Mouse (Mus musculus): ENCODE measurements around the gene Bhlhe41. TPM values are rescaled to one million over a fixed set of nuclear protein-coding genes. Genes with fewer than 3 reads are reported as not detected.

The Bhlhe41 gene
- polyA plus RNA-seq, 1 experiment from 2014 or later = 1.1 TPM

- H3K27ac ChIP-seq (ENCODE audit: low read depth) = no peak overlapping the region
- no peaks in the 10 kb centered on the region; the same call in 1 of the 2 replicates for H3K9me3 ChIP-seq (ENCODE audit: control insufficient read depth, low read length)
- peaks cover 12% of the 10 kb centered on the region; the same call in 1 of the 2 replicates for H3K36me3 ChIP-seq (ENCODE audit: control insufficient read depth, insufficient read depth, low read length)
- no peaks in the 10 kb centered on the region for H3K4me1 ChIP-seq (replicated peaks; ENCODE audit: control insufficient read depth, insufficient read depth, low read length)
- no peak overlapping the region for H3K4me2 ChIP-seq (ENCODE audit: low read length)
- ATAC-seq (replicated peaks; ENCODE audit: low FRiP score, low TSS enrichment, low read depth) = no peak
- no peaks in the 10 kb centered on the region for H3K27me3 ChIP-seq (replicated peaks; ENCODE audit: control insufficient read depth, insufficient read depth, low read length)
- H3K9ac ChIP-seq (ENCODE audit: low read length) = no peak overlapping the region
- DNase-seq (ENCODE audit: low spot score) = no peak
- H3K4me3 ChIP-seq (ENCODE audit: low read depth, low read length) = no peak overlapping the region
- 84% methylated on average over 5 of the region's 5 CpGs for WGBS
Measured at GRCm38 (mm10) chr6:145822218-145822617, 43.1 kb downstream of the Bhlhe41 start.

DNA sequence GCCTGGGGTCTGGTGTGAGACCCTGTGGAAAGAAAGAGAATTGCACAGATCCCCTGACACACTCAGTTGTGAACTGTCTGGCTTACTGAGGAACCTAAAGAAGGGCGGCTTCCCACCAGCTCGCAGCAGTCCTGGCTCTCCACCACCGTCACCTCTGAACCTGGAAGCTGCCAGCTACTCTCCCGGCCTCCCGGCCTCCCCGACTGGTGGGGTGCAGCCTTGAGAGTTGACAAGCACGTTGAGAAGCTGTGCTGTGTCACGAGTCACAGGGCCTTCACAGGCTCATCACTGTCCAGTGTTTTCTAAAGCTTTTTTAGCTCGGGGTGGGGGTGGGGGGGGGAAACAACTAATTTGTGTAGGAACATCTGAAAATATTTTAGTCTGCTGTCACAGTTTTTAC, 46.2 kb downstream of the Bhlhe41 start:
- no peak overlapping the region for H3K9ac ChIP-seq (ENCODE audit: low read length)
- H3K27me3 ChIP-seq (replicated peaks; ENCODE audit: control insufficient read depth, insufficient read depth, low read length) = no peaks in the 10 kb centered on the region
- DNase-seq (ENCODE audit: low spot score) (no peak), ATAC-seq (replicated peaks; ENCODE audit: low FRiP score, low TSS enrichment, low read depth) (no peak)
- no peak overlapping the region for H3K27ac ChIP-seq (ENCODE audit: low read depth)
- 83% methylated on average over 9 of the region's 9 CpGs for WGBS
- no peak overlapping the region for H3K4me3 ChIP-seq (ENCODE audit: low read depth, low read length)
- H3K4me2 ChIP-seq (ENCODE audit: low read length) = no peak overlapping the region
- H3K36me3 ChIP-seq (ENCODE audit: control insufficient read depth, insufficient read depth, low read length) = peaks cover 30% of the 10 kb centered on the region; the same call in 1 of the 2 replicates
- H3K4me1 ChIP-seq (replicated peaks; ENCODE audit: control insufficient read depth, insufficient read depth, low read length) = 0 out of 2 replicates have a peak, but pooled peaks cover 3% of the 10 kb centered on the region
- H3K9me3 ChIP-seq (ENCODE audit: control insufficient read depth, low read length) = no peaks in the 10 kb centered on the region

GRCm38 (mm10) chr6:145815200-145815599, 50.2 kb downstream of the Bhlhe41 start:
- Histone ChIP-seq H3K36me3 (ENCODE audit: control insufficient read depth, insufficient read depth, low read length) (peaks cover 36% of the 10 kb centered on the region; the same call in 1 of the 2 replicates), H3K4me3 (ENCODE audit: low read depth, low read length) (no peak overlapping the region), H3K4me2 (ENCODE audit: low read length) (no peak overlapping the region), H3K27ac (ENCODE audit: low read depth) (no peak overlapping the region), H3K4me1 (replicated peaks; ENCODE audit: control insufficient read depth, insufficient read depth, low read length) (0 out of 2 replicates have a peak, but pooled peaks cover 3% of the 10 kb centered on the region), H3K9ac (ENCODE audit: low read length) (no peak overlapping the region), H3K9me3 (ENCODE audit: control insufficient read depth, low read length) (no peaks in the 10 kb centered on the region), H3K27me3 (replicated peaks; ENCODE audit: control insufficient read depth, insufficient read depth, low read length) (no peaks in the 10 kb centered on the region)
- WGBS = 44% methylated on average over 15 of the region's 15 CpGs
- ATAC-seq (replicated peaks; ENCODE audit: low FRiP score, low TSS enrichment, low read depth) (no peak), DNase-seq (ENCODE audit: low spot score) (no peak)

DNA sequence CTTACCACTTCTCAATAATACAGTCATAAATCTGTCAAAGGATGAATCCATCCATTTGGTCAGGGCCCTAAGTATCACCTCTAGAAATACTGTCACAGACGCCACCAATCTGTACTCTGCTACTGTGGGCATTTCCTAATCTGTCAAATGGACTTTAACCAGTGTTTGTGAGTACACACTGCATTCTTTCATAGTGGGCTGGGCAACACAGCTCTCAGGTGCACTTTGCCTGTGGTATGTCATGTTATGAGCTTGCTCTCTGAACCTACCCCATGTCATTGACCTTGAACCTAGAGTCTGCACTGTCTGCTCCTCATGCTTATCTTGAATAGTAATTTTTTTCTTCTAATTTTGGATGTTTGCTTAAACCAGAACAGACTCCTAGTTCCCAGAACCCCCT, 54.2 kb downstream of the Bhlhe41 start:
- H3K27me3 ChIP-seq (replicated peaks; ENCODE audit: control insufficient read depth, insufficient read depth, low read length) = no peaks in the 10 kb centered on the region
- H3K4me1 ChIP-seq (replicated peaks; ENCODE audit: control insufficient read depth, insufficient read depth, low read length) = 0 out of 2 replicates have a peak, but pooled peaks cover 3% of the 10 kb centered on the region
- no peak overlapping the region for H3K4me3 ChIP-seq (ENCODE audit: low read depth, low read length)
- H3K27ac ChIP-seq (ENCODE audit: low read depth) = no peak overlapping the region
- H3K4me2 ChIP-seq (ENCODE audit: low read length) = no peak overlapping the region
- 81% methylated on average over 1 of the region's 1 CpGs for WGBS
- no peak for DNase-seq (ENCODE audit: low spot score)
- no peak for ATAC-seq (replicated peaks; ENCODE audit: low FRiP score, low TSS enrichment, low read depth)
- no peak overlapping the region for H3K9ac ChIP-seq (ENCODE audit: low read length)
- peaks cover 26% of the 10 kb centered on the region; the same call in 1 of the 2 replicates for H3K36me3 ChIP-seq (ENCODE audit: control insufficient read depth, insufficient read depth, low read length)
- no peaks in the 10 kb centered on the region for H3K9me3 ChIP-seq (ENCODE audit: control insufficient read depth, low read length)

GRCm38 (mm10) chr6:145810015-145810414, 55.3 kb downstream of the Bhlhe41 start:
- no peak overlapping the region for H3K4me3 ChIP-seq (ENCODE audit: low read depth, low read length)
- no peak overlapping the region for H3K9ac ChIP-seq (ENCODE audit: low read length)
- H3K27ac ChIP-seq (ENCODE audit: low read depth) = no peak overlapping the region
- H3K9me3 ChIP-seq (ENCODE audit: control insufficient read depth, low read length) = no peaks in the 10 kb centered on the region
- peaks cover 18% of the 10 kb centered on the region; the same call in 1 of the 2 replicates for H3K36me3 ChIP-seq (ENCODE audit: control insufficient read depth, insufficient read depth, low read length)
- no peak overlapping the region for H3K4me2 ChIP-seq (ENCODE audit: low read length)
- no peak for ATAC-seq (replicated peaks; ENCODE audit: low FRiP score, low TSS enrichment, low read depth)
- DNase-seq (ENCODE audit: low spot score) = no peak
- no peaks in the 10 kb centered on the region for H3K27me3 ChIP-seq (replicated peaks; ENCODE audit: control insufficient read depth, insufficient read depth, low read length)
- 90% methylated on average over 6 of the region's 6 CpGs for WGBS
- 0 out of 2 replicates have a peak, but pooled peaks cover under 1% of the 10 kb centered on the region for H3K4me1 ChIP-seq (replicated peaks; ENCODE audit: control insufficient read depth, insufficient read depth, low read length)

- H3K4me3 ChIP-seq (ENCODE audit: low read depth, low read length) = no peak overlapping the region
- H3K4me2 ChIP-seq (ENCODE audit: low read length) = no peak overlapping the region
- no peak for DNase-seq (ENCODE audit: low spot score)
- H3K27me3 ChIP-seq (replicated peaks; ENCODE audit: control insufficient read depth, insufficient read depth, low read length) = no peaks in the 10 kb centered on the region
- no peak overlapping the region for H3K9ac ChIP-seq (ENCODE audit: low read length)
- H3K9me3 ChIP-seq (ENCODE audit: control insufficient read depth, low read length) = no peaks in the 10 kb centered on the region
- WGBS = 79% methylated on average over 7 of the region's 7 CpGs
- no peaks in the 10 kb centered on the region for H3K4me1 ChIP-seq (replicated peaks; ENCODE audit: control insufficient read depth, insufficient read depth, low read length)
- H3K27ac ChIP-seq (ENCODE audit: low read depth) = no peak overlapping the region
- H3K36me3 ChIP-seq (ENCODE audit: control insufficient read depth, insufficient read depth, low read length) = peaks cover 18% of the 10 kb centered on the region; the same call in 1 of the 2 replicates
- no peak for ATAC-seq (replicated peaks; ENCODE audit: low FRiP score, low TSS enrichment, low read depth)
Measured at GRCm38 (mm10) chr6:145809566-145809965, 55.8 kb downstream of the Bhlhe41 start.

Other genes starting within 250 kb of the Bhlhe41 start
- gene Tuba3b, start 249.8 kb downstream of the Bhlhe41 start, polyA plus RNA-seq (2014; fragmentation: Nextera tagmentation; extraction: Ambion mirVana) = not detected in 2 replicates
- 9.1 and 10.8 TPM in 2 replicates for gene Rassf8, start 118.8 kb downstream of the Bhlhe41 start, polyA plus RNA-seq (2014; fragmentation: Nextera tagmentation; extraction: Ambion mirVana)
- 6.4 and 6.7 TPM in 2 replicates for gene Sspn, start 66.1 kb upstream of the Bhlhe41 start, polyA plus RNA-seq (2014; fragmentation: Nextera tagmentation; extraction: Ambion mirVana)